Comparison of ENCODE assay signal across 8 mouse cellular contexts in genomic region chr6:54699477-54700056, GRCm38 (mm10). TPM values are rescaled to one million over a fixed set of nuclear protein-coding genes. Genes with fewer than 3 reads are reported as not detected.
A peak's percentile ranks its signal among the peaks of the same experiment; 100 is the strongest.
DNase-seq lines count a peak whose midpoint lies in the region.

No protein-coding gene starts in this region.

- intact Hi-C loops in gastrocnemius, postnatal 14 days (cut with DNase I; ENCODE audit: low total_unique reads), result loop anchor here (10.0 kb wide), 2 partner anchors 215 to 305 kb away; no protein-coding TSS in a partner anchor

- peak; percentile 89 to 96 for DNase-seq in adrenal gland, adult (ENCODE audit: inconsistent age in 2 of 2, low spot score in 1 of 2)
- peak; percentile 34 for DNase-seq in embryo, embryonic 11.5 days (ENCODE audit: low read depth, low spot score)
- DNase-seq in gastrocnemius, postnatal 14 days, result peak; percentile 77
- DNase-seq in induced T-regulatory cell, adult 2 months (ENCODE audit: low read depth), result peak; percentile 92
- DNase-seq in left cerebral cortex, adult 8-10 months (ENCODE audit: low spot score in 2 of 2), result peak; percentile 70 to 78
- DNase-seq in lung, postnatal 4 days, result peak; percentile 83 to 85
- peak; percentile 89 for DNase-seq in retina, postnatal 1 day
- peak; percentile 85 for DNase-seq in thymus, postnatal 4 days

RNA-seq across cellular contexts. Expression of gene Mturn, which starts 18.1 kb away (rescaled TPM):
- total RNA-seq in gastrocnemius, postnatal 14 days (2021), result 1 to 10 TPM; 6.9 to 8.0 TPM
- total RNA-seq in left cerebral cortex, adult 8-10 months (2022), result 10 to 100 TPM; 87.9 to 99.9 (median 93.6) TPM

Comparison
In these comparisons a context has a peak if more than half of its experiments do, and no peak if none do; other contexts are left out.
1. Peak in every context shown above with its lines: DNase-seq.
2. DNase-seq: peak in every context shown above with its lines; median percentile 92 in adrenal gland, adult; 92 in induced T-regulatory cell, adult 2 months; 89 in retina, postnatal 1 day; 85 in thymus, postnatal 4 days; 84 in lung, postnatal 4 days; 77 in gastrocnemius, postnatal 14 days; 74 in left cerebral cortex, adult 8-10 months; 34 in embryo, embryonic 11.5 days.
3. RNA of gene Mturn, which starts 18.1 kb away (total RNA-seq): 87.9 to 99.9 TPM in left cerebral cortex, adult 8-10 months; 6.9 to 8.0 TPM in gastrocnemius, postnatal 14 days; every median in the first group is over 4 times any median in the second.